Mouse (Mus musculus): ENCODE results near the gene Gchfr. TPM values are rescaled to one million over a fixed set of nuclear protein-coding genes. Genes with fewer than 3 reads are reported as not detected.

Gene Gchfr
- polyA plus RNA-seq, 1 experiment from 2014 or later, result 5.5 TPM

DNA sequence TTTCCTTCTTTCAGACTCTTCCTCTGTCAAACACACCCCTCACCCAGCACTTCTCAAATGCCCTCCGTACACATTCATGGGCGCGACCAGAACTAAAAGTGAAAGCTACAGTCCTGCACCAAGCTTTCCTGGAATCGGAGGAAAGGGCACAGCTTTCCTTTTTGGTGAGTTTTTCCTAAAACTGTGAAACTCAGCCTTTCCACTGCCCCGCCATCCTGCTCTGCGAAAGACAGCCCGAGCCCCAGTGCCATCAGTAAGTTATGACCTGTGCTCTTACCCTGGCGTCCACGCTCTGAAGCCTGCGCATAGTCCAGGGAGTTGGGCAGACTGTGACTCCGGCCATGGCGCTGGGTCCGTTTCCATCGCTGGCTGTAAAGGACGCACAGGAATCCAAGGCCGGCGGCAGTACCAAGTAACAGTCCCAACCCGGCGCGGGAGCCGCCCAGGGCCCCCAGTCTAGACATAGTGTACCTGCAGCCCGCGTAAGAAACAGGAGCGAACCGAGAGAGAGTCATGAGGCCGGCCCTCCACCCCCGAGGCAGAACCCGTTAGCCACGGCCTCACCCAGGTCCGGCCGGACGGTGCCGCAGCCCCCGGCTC lies 11.4 kb upstream of the Gchfr start:
- H3K9me3 ChIP-seq (replicated peaks; ENCODE audit: control insufficient read depth, low read length), result no peaks in the 10 kb centered on the region
- peak overlapping the region; percentile 54 for H3K27ac ChIP-seq (ENCODE audit: low read length)
- peak overlapping the region; percentile 89 for H3K9ac ChIP-seq (ENCODE audit: low read length)
- H3K4me1 ChIP-seq (ENCODE audit: control insufficient read depth, insufficient read depth, low read length), result peaks cover 19% of the 10 kb centered on the region
- ATAC-seq (replicated peaks; ENCODE audit: extremely low read depth, insufficient read depth, low FRiP score), result peak; percentile 35
- WGBS, result 3% methylated on average over 34 of the region's 34 CpGs
- H3K4me3 ChIP-seq (ENCODE audit: low read length), result peak overlapping the region; percentile 91
- peak overlapping the region; percentile 85 for H3K4me2 ChIP-seq (ENCODE audit: low read depth, low read length)
- no peaks in the 10 kb centered on the region for H3K27me3 ChIP-seq (ENCODE audit: control insufficient read depth, insufficient read depth, low read length)
- peaks cover 16% of the 10 kb centered on the region for H3K36me3 ChIP-seq (ENCODE audit: control insufficient read depth, insufficient read depth)

DNA sequence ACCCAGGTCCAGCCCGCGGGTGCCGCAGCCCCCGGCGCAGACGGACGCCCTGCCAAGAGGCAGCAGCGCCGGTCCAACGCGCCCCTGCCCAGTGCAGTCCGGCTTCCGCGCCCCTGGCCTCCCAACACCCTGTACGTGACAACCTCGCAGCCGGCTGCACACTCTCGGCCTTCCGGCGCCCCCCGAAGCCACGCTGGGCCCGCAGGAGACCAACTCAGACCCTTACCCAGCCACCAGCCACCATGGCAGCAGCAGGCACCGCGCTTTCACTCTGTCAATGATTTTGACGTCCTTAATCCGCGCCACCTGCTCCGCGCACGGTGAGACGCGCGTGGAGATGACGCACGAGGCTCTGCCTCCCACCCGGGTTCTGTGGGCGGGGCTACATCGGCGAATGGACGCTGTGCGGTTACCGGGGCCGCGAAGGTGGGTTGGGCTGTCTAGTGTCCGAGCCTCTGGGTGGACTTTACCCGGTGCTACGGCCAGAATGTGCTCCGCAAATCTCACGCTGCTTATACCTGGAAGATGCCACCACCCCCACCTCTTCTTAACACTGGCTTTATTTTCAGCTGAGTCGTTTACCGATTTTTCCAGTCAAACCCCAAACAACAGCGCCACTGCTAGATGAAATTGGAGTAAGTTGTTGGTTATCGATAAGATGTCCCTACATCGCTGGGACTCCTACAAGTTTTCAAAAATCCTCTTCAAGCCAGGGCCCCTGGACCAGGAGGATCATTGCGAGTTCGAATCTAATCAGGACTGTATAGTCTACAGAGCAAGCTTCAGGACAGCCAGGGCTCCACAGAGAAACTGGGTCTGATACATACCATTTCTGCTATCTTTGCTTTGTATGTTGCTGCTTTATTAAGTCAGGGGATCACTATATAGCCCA lies 10.6 kb upstream of the Gchfr start, which contains the start of gene Rmdn3:
Gene Rmdn3 (minus strand): TSS at position 354 of the 892 bp plus-strand sequence.
- peak; percentile 86 for ATAC-seq (replicated peaks; ENCODE audit: extremely low read depth, insufficient read depth, low FRiP score)
- WGBS, result under 1% methylated on average over 57 of the region's 57 CpGs

DNA sequence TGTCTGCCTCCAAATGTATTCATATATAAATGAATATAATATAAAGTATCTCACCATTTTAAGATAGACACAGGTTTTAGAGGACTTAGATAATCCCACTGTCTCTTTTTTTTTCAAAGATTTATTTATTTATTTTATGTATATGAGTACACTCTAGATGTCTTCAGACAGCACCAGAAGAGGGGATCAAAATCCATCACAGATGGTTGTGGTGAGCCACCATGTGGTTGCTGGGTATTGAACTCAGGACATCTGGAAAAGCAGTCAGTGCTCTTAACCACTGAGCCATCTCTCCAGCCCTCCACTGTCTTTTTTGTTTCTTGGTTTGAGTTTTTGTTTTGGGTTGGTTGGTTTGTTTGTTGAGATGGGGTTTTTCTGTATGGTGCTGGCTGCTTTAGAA lies 9.7 kb upstream of the Gchfr start:
- H3K27ac ChIP-seq (ENCODE audit: low read length), result no peak overlapping the region
- H3K36me3 ChIP-seq (ENCODE audit: control insufficient read depth, insufficient read depth), result peaks cover 6% of the 10 kb centered on the region
- H3K27me3 ChIP-seq (ENCODE audit: control insufficient read depth, insufficient read depth, low read length), result no peaks in the 10 kb centered on the region
- no peak overlapping the region for H3K9ac ChIP-seq (ENCODE audit: low read length)
- H3K4me1 ChIP-seq (ENCODE audit: control insufficient read depth, insufficient read depth, low read length), result peaks cover 24% of the 10 kb centered on the region
- no peak overlapping the region for H3K4me2 ChIP-seq (ENCODE audit: low read depth, low read length)
- ATAC-seq (replicated peaks; ENCODE audit: extremely low read depth, insufficient read depth, low FRiP score), result no peak
- H3K4me3 ChIP-seq (ENCODE audit: low read length), result no peak overlapping the region
- H3K9me3 ChIP-seq (replicated peaks; ENCODE audit: control insufficient read depth, low read length), result no peaks in the 10 kb centered on the region

More for the DNA sequence above, 10.6 kb upstream of the Gchfr start, which contains the start of gene Rmdn3:
- peak within 1 kb of the TSS; percentile 89 for H3K9ac ChIP-seq (ENCODE audit: low read length)
- H3K4me1 ChIP-seq (ENCODE audit: control insufficient read depth, insufficient read depth, low read length), result peaks cover 24% of the 10 kb centered on the region
- peak within 1 kb of the TSS; percentile 54 for H3K27ac ChIP-seq (ENCODE audit: low read length)
- no peaks in the 10 kb centered on the region for H3K27me3 ChIP-seq (ENCODE audit: control insufficient read depth, insufficient read depth, low read length)
- H3K4me3 ChIP-seq (ENCODE audit: low read length), result peak within 1 kb of the TSS; percentile 91
- H3K4me2 ChIP-seq (ENCODE audit: low read depth, low read length), result peak within 1 kb of the TSS; percentile 85
- peaks cover 13% of the 10 kb centered on the region for H3K36me3 ChIP-seq (ENCODE audit: control insufficient read depth, insufficient read depth)
- H3K9me3 ChIP-seq (replicated peaks; ENCODE audit: control insufficient read depth, low read length), result no peaks in the 10 kb centered on the region

DNA sequence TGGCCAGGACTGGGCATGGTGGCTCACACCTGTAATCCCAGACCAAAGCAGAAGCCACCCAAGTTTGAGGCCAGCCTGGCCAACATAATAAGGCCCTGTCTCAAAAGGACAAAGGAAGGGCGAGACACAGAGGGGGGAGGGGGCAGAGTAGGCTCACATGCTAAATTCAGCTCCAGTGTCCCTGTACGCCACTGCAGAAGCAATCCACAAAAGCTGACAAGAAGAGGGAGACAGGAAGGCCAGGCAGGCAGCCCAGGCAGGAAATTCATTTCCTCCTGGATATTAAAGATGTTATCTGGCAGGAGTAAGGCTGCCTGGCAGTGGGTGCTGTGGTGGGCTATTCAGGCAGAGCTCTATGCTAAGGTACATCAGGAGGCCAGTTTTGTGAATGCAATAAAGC lies 6.3 kb upstream of the Gchfr start:
- no peaks in the 10 kb centered on the region for H3K36me3 ChIP-seq (ENCODE audit: control insufficient read depth, insufficient read depth)
- 24% methylated on average over 2 of the region's 2 CpGs for WGBS
- peaks cover 13% of the 10 kb centered on the region for H3K4me1 ChIP-seq (ENCODE audit: control insufficient read depth, insufficient read depth, low read length)
- H3K27me3 ChIP-seq (ENCODE audit: control insufficient read depth, insufficient read depth, low read length), result no peaks in the 10 kb centered on the region
- peak overlapping the region; percentile 25 for H3K9ac ChIP-seq (ENCODE audit: low read length)
- H3K4me2 ChIP-seq (ENCODE audit: low read depth, low read length), result no peak overlapping the region
- no peaks in the 10 kb centered on the region for H3K9me3 ChIP-seq (replicated peaks; ENCODE audit: control insufficient read depth, low read length)
- ATAC-seq (replicated peaks; ENCODE audit: extremely low read depth, insufficient read depth, low FRiP score), result 0 out of 2 replicates have a peak, but pooled peaks have one; percentile 38
- H3K27ac ChIP-seq (ENCODE audit: low read length), result peak overlapping the region; percentile 59
- H3K4me3 ChIP-seq (ENCODE audit: low read length), result no peak overlapping the region

DNA sequence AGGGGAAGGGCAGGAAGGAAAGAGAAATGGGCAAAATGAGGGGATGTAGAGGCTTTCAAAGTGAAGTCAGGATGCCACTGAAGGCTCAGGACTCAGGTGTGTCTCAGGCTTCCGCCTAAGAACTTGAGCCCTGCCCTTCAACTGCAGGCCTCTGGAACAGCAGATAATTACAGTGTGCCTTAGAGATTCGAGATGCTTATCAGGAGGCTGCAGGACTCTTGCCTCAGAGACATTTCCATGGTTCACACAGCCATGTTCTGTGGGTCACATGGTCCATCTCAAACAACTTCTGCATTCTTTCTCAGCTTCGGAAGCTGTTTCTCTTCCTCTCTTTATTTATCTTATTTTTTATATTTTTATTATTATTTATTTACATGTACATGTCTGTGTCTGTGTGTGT lies 4.4 kb upstream of the Gchfr start:
- Histone ChIP-seq H3K9me3 (replicated peaks; ENCODE audit: control insufficient read depth, low read length) (no peaks in the 10 kb centered on the region), H3K36me3 (ENCODE audit: control insufficient read depth, insufficient read depth) (no peaks in the 10 kb centered on the region), H3K4me3 (ENCODE audit: low read length) (no peak overlapping the region), H3K27me3 (ENCODE audit: control insufficient read depth, insufficient read depth, low read length) (no peaks in the 10 kb centered on the region), H3K4me2 (ENCODE audit: low read depth, low read length) (no peak overlapping the region), H3K27ac (ENCODE audit: low read length) (no peak overlapping the region), H3K9ac (ENCODE audit: low read length) (no peak overlapping the region), H3K4me1 (ENCODE audit: control insufficient read depth, insufficient read depth, low read length) (peaks cover 20% of the 10 kb centered on the region)
- ATAC-seq (replicated peaks; ENCODE audit: extremely low read depth, insufficient read depth, low FRiP score), result no peak
- WGBS, result 59% methylated on average over 3 of the region's 3 CpGs

DNA sequence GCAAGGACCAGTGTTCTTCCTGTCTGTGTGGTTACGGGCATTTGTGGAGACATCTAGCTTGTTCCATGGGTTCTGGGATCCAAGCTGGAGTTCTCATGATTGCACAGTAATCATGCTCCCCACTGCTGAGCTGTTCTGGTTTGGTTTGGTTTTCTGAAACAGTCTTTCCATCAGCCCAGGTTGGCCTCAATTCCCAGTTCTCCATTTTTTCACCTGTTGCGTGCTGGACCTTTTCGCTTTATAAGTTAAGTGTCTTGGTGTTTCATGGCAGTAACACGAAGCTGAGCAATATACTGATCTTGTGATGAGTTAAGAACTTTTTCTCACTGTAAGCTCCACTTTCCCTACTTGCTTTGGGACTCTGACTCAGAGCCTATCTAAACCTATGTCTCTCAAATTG lies 3.6 kb upstream of the Gchfr start:
- no peaks in the 10 kb centered on the region for H3K36me3 ChIP-seq (ENCODE audit: control insufficient read depth, insufficient read depth)
- no peak overlapping the region for H3K27ac ChIP-seq (ENCODE audit: low read length)
- no peak for ATAC-seq (replicated peaks; ENCODE audit: extremely low read depth, insufficient read depth, low FRiP score)
- 0 out of 2 replicates have a peak, but pooled peaks cover 2% of the 10 kb centered on the region for H3K27me3 ChIP-seq (ENCODE audit: control insufficient read depth, insufficient read depth, low read length)
- H3K4me3 ChIP-seq (ENCODE audit: low read length), result no peak overlapping the region
- peaks cover 20% of the 10 kb centered on the region for H3K4me1 ChIP-seq (ENCODE audit: control insufficient read depth, insufficient read depth, low read length)
- 81% methylated on average over 4 of the region's 4 CpGs for WGBS
- no peaks in the 10 kb centered on the region for H3K9me3 ChIP-seq (replicated peaks; ENCODE audit: control insufficient read depth, low read length)
- no peak overlapping the region for H3K9ac ChIP-seq (ENCODE audit: low read length)
- no peak overlapping the region for H3K4me2 ChIP-seq (ENCODE audit: low read depth, low read length)

DNA sequence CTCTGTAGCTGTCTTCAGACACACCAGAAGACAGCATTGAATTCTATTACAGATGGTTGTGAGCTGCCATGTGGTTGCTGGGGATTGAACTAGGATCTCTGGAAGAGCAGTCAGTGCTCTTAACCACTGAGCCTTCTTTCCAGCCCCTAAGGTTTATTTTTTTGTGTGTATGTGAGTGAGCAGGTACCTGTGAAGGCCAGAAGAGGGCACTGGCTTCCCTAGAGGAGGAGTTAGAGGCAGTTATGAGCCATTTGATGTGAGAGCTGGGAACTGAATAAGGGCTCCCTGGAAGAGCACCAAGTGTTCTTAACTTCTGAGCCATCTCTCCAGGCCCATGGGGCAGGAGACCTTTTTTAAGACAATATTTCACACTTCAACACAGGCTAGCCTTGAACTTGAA lies 2.2 kb upstream of the Gchfr start:
- ATAC-seq (replicated peaks; ENCODE audit: extremely low read depth, insufficient read depth, low FRiP score), result no peak
- Histone ChIP-seq H3K27ac (ENCODE audit: low read length) (no peak overlapping the region), H3K4me1 (ENCODE audit: control insufficient read depth, insufficient read depth, low read length) (peaks cover 20% of the 10 kb centered on the region), H3K4me2 (ENCODE audit: low read depth, low read length) (no peak overlapping the region), H3K27me3 (ENCODE audit: control insufficient read depth, insufficient read depth, low read length) (0 out of 2 replicates have a peak, but pooled peaks cover 2% of the 10 kb centered on the region), H3K4me3 (ENCODE audit: low read length) (no peak overlapping the region), H3K36me3 (ENCODE audit: control insufficient read depth, insufficient read depth) (no peaks in the 10 kb centered on the region), H3K9ac (ENCODE audit: low read length) (no peak overlapping the region), H3K9me3 (replicated peaks; ENCODE audit: control insufficient read depth, low read length) (no peaks in the 10 kb centered on the region)

DNA sequence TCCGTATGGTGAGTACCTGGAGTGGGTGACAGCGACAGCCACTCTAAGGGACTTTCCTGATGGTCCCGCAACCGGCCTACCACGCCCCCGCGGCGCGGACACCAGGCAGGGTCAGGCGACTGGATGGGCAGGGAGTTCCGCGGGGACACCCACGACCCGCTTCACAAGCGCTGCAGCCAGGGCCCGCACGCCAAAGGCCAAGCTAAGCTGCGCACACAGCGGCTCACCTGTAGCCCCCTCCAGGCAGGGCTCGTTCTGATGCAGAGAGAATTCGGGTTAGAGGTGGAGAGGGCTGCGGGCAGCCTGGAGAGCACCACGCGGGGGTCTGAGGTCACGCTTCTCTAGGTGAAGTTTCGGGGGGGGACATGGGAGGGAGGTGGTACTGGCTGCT lies 288 bp downstream of the Gchfr start:
- ATAC-seq (replicated peaks; ENCODE audit: extremely low read depth, insufficient read depth, low FRiP score), result no peak
- Histone ChIP-seq H3K27me3 (ENCODE audit: control insufficient read depth, insufficient read depth, low read length) (0 out of 2 replicates have a peak, but pooled peaks cover 2% of the 10 kb centered on the region), H3K36me3 (ENCODE audit: control insufficient read depth, insufficient read depth) (no peaks in the 10 kb centered on the region), H3K9ac (ENCODE audit: low read length) (peak overlapping the region; percentile 74), H3K4me3 (ENCODE audit: low read length) (peak overlapping the region; percentile 66), H3K27ac (ENCODE audit: low read length) (no peak overlapping the region), H3K9me3 (replicated peaks; ENCODE audit: control insufficient read depth, low read length) (no peaks in the 10 kb centered on the region), H3K4me2 (ENCODE audit: low read depth, low read length) (peak overlapping the region; percentile 99), H3K4me1 (ENCODE audit: control insufficient read depth, insufficient read depth, low read length) (peaks cover 21% of the 10 kb centered on the region)
- 6% methylated on average over 26 of the region's 26 CpGs for WGBS

DNA sequence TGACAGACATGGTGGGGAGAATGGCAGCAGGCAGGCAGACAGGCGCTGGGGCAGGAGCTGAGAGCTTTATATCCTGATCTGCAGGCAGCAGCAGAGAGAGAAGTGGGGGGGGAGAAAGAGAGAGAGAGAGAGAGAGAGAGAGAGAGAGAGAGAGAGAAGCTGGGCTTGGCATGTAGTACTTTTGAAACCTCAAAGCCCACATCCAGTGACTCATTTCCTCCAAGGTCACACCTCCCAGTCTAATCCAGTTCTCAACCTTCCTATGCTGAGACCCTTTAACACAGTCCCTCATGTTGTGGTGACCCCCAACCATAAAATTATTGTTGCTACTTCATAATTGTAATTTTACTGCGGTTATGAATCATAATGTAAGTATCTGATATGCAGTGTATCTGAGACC lies 2.7 kb downstream of the Gchfr start:
- Histone ChIP-seq H3K4me2 (ENCODE audit: low read depth, low read length) (no peak overlapping the region), H3K9ac (ENCODE audit: low read length) (no peak overlapping the region), H3K27ac (ENCODE audit: low read length) (no peak overlapping the region), H3K4me3 (ENCODE audit: low read length) (no peak overlapping the region), H3K9me3 (replicated peaks; ENCODE audit: control insufficient read depth, low read length) (no peaks in the 10 kb centered on the region), H3K36me3 (ENCODE audit: control insufficient read depth, insufficient read depth) (no peaks in the 10 kb centered on the region), H3K4me1 (ENCODE audit: control insufficient read depth, insufficient read depth, low read length) (peaks cover 27% of the 10 kb centered on the region), H3K27me3 (ENCODE audit: control insufficient read depth, insufficient read depth, low read length) (0 out of 2 replicates have a peak, but pooled peaks cover 2% of the 10 kb centered on the region)
- WGBS, result 74% methylated on average over 2 of the region's 2 CpGs
- ATAC-seq (replicated peaks; ENCODE audit: extremely low read depth, insufficient read depth, low FRiP score), result no peak
